Mouse (Mus musculus): ENCODE measurements around the gene Zfp59. TPM values are rescaled to one million over a fixed set of nuclear protein-coding genes. Genes with fewer than 3 reads are reported as not detected.
"Not testable (repeated sequence)": the region's sequence is repeated elsewhere in the genome, so short reads cannot be mapped to it uniquely, and the experiment has no call there.

Gene Zfp59
- polyA plus RNA-seq, 1 experiment from 2014 or later = 12.2 TPM

DNA sequence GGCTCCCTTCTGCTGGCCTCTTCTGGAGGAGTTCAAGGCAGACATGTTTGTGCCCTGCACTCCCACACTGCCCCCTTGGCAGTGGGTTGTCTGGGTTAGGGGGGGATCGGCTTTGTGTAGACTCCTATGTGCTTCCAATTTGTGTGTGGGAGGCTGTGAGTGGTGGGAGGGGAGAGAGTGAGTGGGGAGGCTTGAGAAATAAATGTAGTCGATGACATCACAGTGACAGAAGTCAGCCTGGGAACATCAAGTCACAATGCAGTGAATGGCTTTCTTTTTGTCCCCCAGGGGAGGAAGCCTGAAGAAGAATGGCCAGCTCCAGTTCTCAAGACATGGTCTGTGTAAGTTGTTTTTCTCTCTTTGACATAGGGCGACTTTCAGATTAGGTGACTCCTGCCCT is 31.5 kb upstream of the Zfp59 start, which contains the start of gene Zfp626:
Zfp626 (plus strand) TSS at position 301 of the 400 bp plus-strand sequence.
- not testable (repeated sequence) for H3K36me3 ChIP-seq (ENCODE audit: control insufficient read depth, insufficient read depth); ATAC-seq; H3K27ac ChIP-seq (ENCODE audit: low read length); H3K4me1 ChIP-seq (replicated peaks; ENCODE audit: control insufficient read depth, insufficient read depth, low read length); H3K9ac ChIP-seq (replicated peaks; ENCODE audit: low read depth, low read length); H3K4me2 ChIP-seq (ENCODE audit: low read length); H3K9me3 ChIP-seq (ENCODE audit: control insufficient read depth, low read length); H3K4me3 ChIP-seq (replicated peaks; ENCODE audit: low read length); H3K27me3 ChIP-seq (replicated peaks; ENCODE audit: control insufficient read depth, insufficient read depth, low read length)
- 86% methylated on average over 3 of the region's 3 CpGs for WGBS

- not testable (repeated sequence) for H3K4me1 ChIP-seq (replicated peaks; ENCODE audit: control insufficient read depth, insufficient read depth, low read length); H3K36me3 ChIP-seq (ENCODE audit: control insufficient read depth, insufficient read depth); H3K9me3 ChIP-seq (ENCODE audit: control insufficient read depth, low read length); H3K4me3 ChIP-seq (replicated peaks; ENCODE audit: low read length); H3K27ac ChIP-seq (ENCODE audit: low read length); H3K9ac ChIP-seq (replicated peaks; ENCODE audit: low read depth, low read length); ATAC-seq; H3K27me3 ChIP-seq (replicated peaks; ENCODE audit: control insufficient read depth, insufficient read depth, low read length); H3K4me2 ChIP-seq (ENCODE audit: low read length)
- WGBS = 85% methylated on average over 7 of the region's 7 CpGs
Observed at GRCm38 (mm10) chr7:27807305-27807704, 31.1 kb upstream of the Zfp59 start.

- H3K9ac ChIP-seq (replicated peaks; ENCODE audit: low read depth, low read length) = no peak overlapping the region
- WGBS = 85% methylated on average over 7 of the region's 7 CpGs
Observed at GRCm38 (mm10) chr7:27818526-27819110, 19.8 kb upstream of the Zfp59 start.

GRCm38 (mm10) chr7:27822611-27823010 is 15.8 kb upstream of the Zfp59 start:
- ATAC-seq = no peak
- Histone ChIP-seq H3K4me2 (ENCODE audit: low read length) (no peak overlapping the region), H3K27ac (ENCODE audit: low read length) (no peak overlapping the region), H3K9ac (replicated peaks; ENCODE audit: low read depth, low read length) (no peak overlapping the region), H3K9me3 (ENCODE audit: control insufficient read depth, low read length) (peaks cover 9% of the 10 kb centered on the region), H3K27me3 (replicated peaks; ENCODE audit: control insufficient read depth, insufficient read depth, low read length) (no peaks in the 10 kb centered on the region), H3K4me1 (replicated peaks; ENCODE audit: control insufficient read depth, insufficient read depth, low read length) (no peaks in the 10 kb centered on the region), H3K4me3 (replicated peaks; ENCODE audit: low read length) (no peak overlapping the region), H3K36me3 (ENCODE audit: control insufficient read depth, insufficient read depth) (peaks cover 18% of the 10 kb centered on the region)

More at GRCm38 (mm10) chr7:27818526-27819110, 19.8 kb upstream of the Zfp59 start:
- Histone ChIP-seq H3K27me3 (replicated peaks; ENCODE audit: control insufficient read depth, insufficient read depth, low read length) (no peaks in the 10 kb centered on the region), H3K9me3 (ENCODE audit: control insufficient read depth, low read length) (no peaks in the 10 kb centered on the region), H3K27ac (ENCODE audit: low read length) (no peak overlapping the region), H3K36me3 (ENCODE audit: control insufficient read depth, insufficient read depth) (peaks cover 18% of the 10 kb centered on the region), H3K4me3 (replicated peaks; ENCODE audit: low read length) (no peak overlapping the region), H3K4me2 (ENCODE audit: low read length) (no peak overlapping the region), H3K4me1 (replicated peaks; ENCODE audit: control insufficient read depth, insufficient read depth, low read length) (no peaks in the 10 kb centered on the region)
- ATAC-seq = no peak

GRCm38 (mm10) chr7:27834131-27834530 is 4.3 kb upstream of the Zfp59 start:
- Histone ChIP-seq H3K4me1 (replicated peaks; ENCODE audit: control insufficient read depth, insufficient read depth, low read length) (peaks cover 5% of the 10 kb centered on the region), H3K9ac (replicated peaks; ENCODE audit: low read depth, low read length) (no peak overlapping the region), H3K27ac (ENCODE audit: low read length) (no peak overlapping the region), H3K27me3 (replicated peaks; ENCODE audit: control insufficient read depth, insufficient read depth, low read length) (no peaks in the 10 kb centered on the region; the same call in 1 of the 2 replicates), H3K36me3 (ENCODE audit: control insufficient read depth, insufficient read depth) (no peaks in the 10 kb centered on the region), H3K4me2 (ENCODE audit: low read length) (no peak overlapping the region), H3K9me3 (ENCODE audit: control insufficient read depth, low read length) (no peaks in the 10 kb centered on the region), H3K4me3 (replicated peaks; ENCODE audit: low read length) (no peak overlapping the region)
- 84% methylated on average over 2 of the region's 2 CpGs for WGBS
- no peak for ATAC-seq

DNA sequence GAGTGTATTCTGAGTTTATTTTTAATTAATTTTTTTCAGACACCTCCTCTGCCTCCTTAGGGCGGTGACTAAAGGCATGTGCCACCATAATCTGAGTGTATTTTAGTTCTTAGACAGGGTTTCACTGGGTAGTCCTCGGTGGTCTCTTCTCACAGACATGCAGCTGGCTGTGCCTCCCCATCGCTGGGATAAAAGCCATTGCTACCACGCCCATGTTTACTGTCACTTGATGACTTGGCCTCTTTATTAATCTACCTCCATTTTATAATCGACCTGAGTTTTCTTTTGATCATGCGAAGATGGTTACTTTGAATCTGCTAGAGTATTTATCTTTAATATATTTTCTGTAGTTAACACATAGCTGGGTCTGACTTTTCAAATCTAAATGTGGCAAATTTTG is 511 bp upstream of the Zfp59 start:
- H3K9ac ChIP-seq (replicated peaks; ENCODE audit: low read depth, low read length) = peak overlapping the region; percentile 74
- ATAC-seq = peak; percentile 45
- 28% methylated on average over 6 of the region's 6 CpGs for WGBS
- no peaks in the 10 kb centered on the region for H3K9me3 ChIP-seq (ENCODE audit: control insufficient read depth, low read length)
- no peaks in the 10 kb centered on the region for H3K36me3 ChIP-seq (ENCODE audit: control insufficient read depth, insufficient read depth)
- H3K27ac ChIP-seq (ENCODE audit: low read length) = peak overlapping the region; percentile 92
- peak overlapping the region; percentile 75 for H3K4me2 ChIP-seq (ENCODE audit: low read length)
- H3K27me3 ChIP-seq (replicated peaks; ENCODE audit: control insufficient read depth, insufficient read depth, low read length) = no peaks in the 10 kb centered on the region; the same call in 1 of the 2 replicates
- peak overlapping the region; percentile 62 for H3K4me3 ChIP-seq (replicated peaks; ENCODE audit: low read length)
- peaks cover 10% of the 10 kb centered on the region for H3K4me1 ChIP-seq (replicated peaks; ENCODE audit: control insufficient read depth, insufficient read depth, low read length)

DNA sequence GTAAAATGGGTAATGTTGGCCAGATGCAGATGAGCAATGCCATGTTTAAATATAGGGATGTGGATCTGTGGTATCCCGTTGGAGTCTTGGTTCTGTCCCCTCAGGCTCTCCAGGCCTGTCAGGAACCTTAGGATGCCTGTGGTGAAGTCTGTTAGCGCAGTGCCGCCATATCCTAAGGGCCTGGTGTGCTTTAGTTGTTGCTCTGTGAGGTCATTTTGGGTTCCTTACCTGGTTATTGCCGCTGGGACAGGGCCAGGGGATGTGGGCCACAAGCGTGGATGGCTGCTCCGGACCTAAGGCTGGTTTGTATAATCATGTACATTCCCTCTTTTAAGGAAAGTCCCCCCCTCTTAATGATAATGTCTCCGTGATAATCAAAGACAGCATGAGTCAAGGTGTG is 1.2 kb downstream of the Zfp59 start:
- peaks cover 10% of the 10 kb centered on the region for H3K4me1 ChIP-seq (replicated peaks; ENCODE audit: control insufficient read depth, insufficient read depth, low read length)
- H3K36me3 ChIP-seq (ENCODE audit: control insufficient read depth, insufficient read depth) = no peaks in the 10 kb centered on the region
- no peak for ATAC-seq
- no peak overlapping the region for H3K4me2 ChIP-seq (ENCODE audit: low read length)
- H3K27me3 ChIP-seq (replicated peaks; ENCODE audit: control insufficient read depth, insufficient read depth, low read length) = no peaks in the 10 kb centered on the region; the same call in 1 of the 2 replicates
- no peaks in the 10 kb centered on the region for H3K9me3 ChIP-seq (ENCODE audit: control insufficient read depth, low read length)
- 95% methylated on average over 7 of the region's 7 CpGs for WGBS
- no peak overlapping the region for H3K4me3 ChIP-seq (replicated peaks; ENCODE audit: low read length)
- H3K9ac ChIP-seq (replicated peaks; ENCODE audit: low read depth, low read length) = no peak overlapping the region
- H3K27ac ChIP-seq (ENCODE audit: low read length) = no peak overlapping the region

- 81% methylated on average over 6 of the region's 6 CpGs for WGBS
- H3K4me1 ChIP-seq (replicated peaks; ENCODE audit: control insufficient read depth, insufficient read depth, low read length) = peaks cover 10% of the 10 kb centered on the region
- H3K9me3 ChIP-seq (ENCODE audit: control insufficient read depth, low read length) = no peaks in the 10 kb centered on the region
Observed at GRCm38 (mm10) chr7:27840104-27840503, 1.7 kb downstream of the Zfp59 start.

DNA sequence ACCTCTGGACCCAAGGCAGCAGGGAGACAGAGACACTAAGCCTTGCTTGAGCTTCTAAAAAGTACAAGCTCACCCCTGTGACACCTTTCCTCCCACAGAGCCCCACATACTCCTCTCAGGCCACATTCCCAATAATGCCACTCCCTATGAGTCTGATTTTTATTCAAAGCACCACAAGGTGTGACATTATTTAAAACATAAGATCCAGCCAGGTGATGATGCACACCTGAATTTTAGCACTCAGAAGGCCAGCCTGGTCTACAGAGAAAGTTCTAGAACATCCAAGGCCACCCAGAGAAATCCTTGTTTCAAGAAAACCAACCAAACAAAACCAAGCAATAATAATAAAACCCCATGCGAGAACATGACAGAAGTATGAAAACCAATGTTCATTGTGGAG is 18.8 kb downstream of the Zfp59 start, which contains the start of gene Zfp607a:
Zfp607a (plus strand) TSS at position 301 of the 400 bp plus-strand sequence.
- no peak within 1 kb of the TSS for H3K4me2 ChIP-seq (ENCODE audit: low read length)
- H3K27ac ChIP-seq (ENCODE audit: low read length) = no peak within 1 kb of the TSS
- no peaks in the 10 kb centered on the region for H3K9me3 ChIP-seq (ENCODE audit: control insufficient read depth, low read length)
- WGBS = 94% methylated on average over 1 of the region's 1 CpGs
- no peak within 1 kb of the TSS for H3K9ac ChIP-seq (replicated peaks; ENCODE audit: low read depth, low read length)
- ATAC-seq = no peak
- no peak within 1 kb of the TSS for H3K4me3 ChIP-seq (replicated peaks; ENCODE audit: low read length)
- no peaks in the 10 kb centered on the region for H3K27me3 ChIP-seq (replicated peaks; ENCODE audit: control insufficient read depth, insufficient read depth, low read length)
- peaks cover 8% of the 10 kb centered on the region for H3K36me3 ChIP-seq (ENCODE audit: control insufficient read depth, insufficient read depth)
- peaks cover 9% of the 10 kb centered on the region for H3K4me1 ChIP-seq (replicated peaks; ENCODE audit: control insufficient read depth, insufficient read depth, low read length)

More at GRCm38 (mm10) chr7:27840104-27840503, 1.7 kb downstream of the Zfp59 start:
- Histone ChIP-seq H3K27ac (ENCODE audit: low read length) (no peak overlapping the region), H3K36me3 (ENCODE audit: control insufficient read depth, insufficient read depth) (peaks cover 3% of the 10 kb centered on the region; the same call in 1 of the 2 replicates), H3K27me3 (replicated peaks; ENCODE audit: control insufficient read depth, insufficient read depth, low read length) (no peaks in the 10 kb centered on the region; the same call in 1 of the 2 replicates), H3K4me3 (replicated peaks; ENCODE audit: low read length) (no peak overlapping the region), H3K9ac (replicated peaks; ENCODE audit: low read depth, low read length) (no peak overlapping the region), H3K4me2 (ENCODE audit: low read length) (no peak overlapping the region)
- no peak for ATAC-seq

Measured in forebrain, embryonic 16.5 days (tissue).